Mouse (Mus musculus): Measurements from ENCODE around the gene Smc3.

The Smc3 gene

DNA sequence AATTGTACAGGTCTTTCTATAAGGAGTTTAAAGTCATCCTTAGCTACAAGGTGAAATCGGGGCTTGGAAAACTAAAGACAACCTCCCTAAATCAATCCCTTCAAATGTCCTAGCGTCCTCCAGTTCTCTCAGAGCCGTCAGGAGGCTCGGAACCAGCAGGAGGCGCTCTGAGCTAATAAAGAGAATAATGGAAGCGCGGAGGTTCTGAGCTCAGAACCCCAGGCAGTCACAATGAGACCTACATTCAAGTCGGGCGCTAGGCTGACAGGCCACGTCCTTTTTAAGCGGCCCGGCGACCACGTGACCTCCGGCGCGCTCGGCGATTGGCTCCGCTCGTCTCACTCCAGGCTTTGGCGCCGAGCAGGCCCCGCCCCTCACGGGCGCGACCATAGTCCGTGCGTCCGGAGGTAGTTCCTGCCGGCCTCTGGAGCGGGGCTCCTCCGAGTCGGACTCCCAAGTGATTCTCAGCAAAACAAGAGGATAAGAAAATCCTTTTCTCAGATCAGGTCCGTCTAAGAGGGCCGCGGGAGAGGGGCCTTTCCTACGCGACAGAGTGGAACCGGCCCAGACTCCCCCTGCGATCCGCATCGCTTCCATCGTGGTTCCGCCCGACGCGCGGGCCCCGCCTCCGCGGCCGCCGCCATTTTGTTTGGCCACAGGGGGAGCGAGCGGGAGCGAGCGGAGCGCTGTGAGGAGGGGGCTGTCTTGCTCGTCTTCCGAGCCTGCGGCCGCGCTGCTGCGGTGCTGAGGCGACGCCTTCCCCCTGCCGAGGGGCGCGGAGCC is at the start of gene Smc3:
Gene Smc3, plus strand, starts transcription at position 642 of the 783 bp plus-strand sequence.
- peak; percentile 99 for DNase-seq (ENCODE audit: low spot score)

DNA sequence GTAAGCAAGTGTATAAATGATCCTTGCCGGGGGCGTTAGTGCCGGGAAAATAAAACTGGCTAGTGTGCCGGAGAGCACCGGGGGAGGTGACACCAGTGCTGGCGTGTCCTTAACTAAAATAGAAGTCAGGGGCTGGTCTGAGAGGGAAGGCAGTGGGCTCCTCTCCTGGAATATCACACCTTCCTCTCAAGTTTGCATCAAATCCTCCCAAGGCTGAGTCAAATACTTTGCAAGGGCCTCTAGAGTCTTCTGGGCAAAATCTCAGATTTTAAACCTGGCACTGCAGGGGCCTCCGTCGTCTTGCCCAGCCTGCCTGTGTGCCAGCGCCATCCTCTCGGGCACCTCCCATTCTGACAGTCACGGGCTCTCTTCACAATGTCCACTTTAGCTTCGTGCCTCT is 49.2 kb upstream of the Smc3 start:
- no peak for DNase-seq (ENCODE audit: low spot score)

DNA sequence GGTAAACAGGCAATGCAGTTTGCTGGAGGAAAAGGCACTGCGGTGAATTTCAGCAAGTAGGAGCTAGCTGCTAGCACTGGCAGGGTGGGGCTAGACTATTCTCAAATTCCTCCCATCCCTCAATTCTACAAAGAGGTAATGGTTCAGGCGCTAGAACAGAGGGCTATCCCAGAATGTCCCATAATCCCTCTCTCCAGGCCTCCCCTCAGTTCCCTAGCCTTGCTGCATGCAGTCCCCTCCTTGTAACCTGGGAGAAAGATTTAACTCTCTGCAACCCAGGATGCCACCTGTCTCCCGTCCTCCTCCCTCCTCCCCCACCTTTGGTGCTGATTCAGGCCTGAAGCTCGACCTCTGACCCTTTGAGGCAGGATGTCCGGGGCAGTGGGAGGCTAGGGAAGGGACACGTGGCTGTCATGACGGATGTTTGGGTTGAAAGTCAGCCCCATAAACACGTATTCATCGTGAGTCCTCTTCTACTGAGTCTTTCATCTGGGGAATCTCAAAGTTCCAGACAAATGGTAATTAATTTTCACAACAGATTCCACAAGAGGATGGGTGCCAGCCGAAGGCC is 47.9 kb upstream of the Smc3 start:
- no peak for DNase-seq (ENCODE audit: low spot score)

DNA sequence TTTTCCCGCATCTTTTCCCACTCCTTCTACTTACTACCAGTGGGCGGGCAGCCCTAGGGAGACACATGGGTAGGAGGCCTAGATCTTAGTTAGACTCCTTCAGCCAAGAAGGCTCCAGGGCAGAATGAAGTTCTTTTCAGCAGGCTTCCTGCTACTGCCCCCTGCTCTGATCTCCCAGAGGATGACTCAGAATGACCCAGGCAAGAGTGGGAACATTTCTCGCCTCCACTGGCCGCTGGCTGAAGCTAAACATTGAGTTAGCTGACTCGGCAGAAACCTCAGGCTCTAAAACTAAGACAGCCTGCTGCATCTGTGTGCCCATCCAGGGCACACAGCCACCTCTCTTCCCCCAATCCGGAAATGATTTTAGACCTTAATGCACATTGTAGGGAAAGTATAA is 47.4 kb upstream of the Smc3 start:
- DNase-seq (ENCODE audit: low spot score) = no peak

- DNase-seq (ENCODE audit: low spot score) = no peak
Measured at GRCm38 (mm10) chr19:53554402-53554801, 45.8 kb upstream of the Smc3 start.

GRCm38 (mm10) chr19:53554981-53555616 is 45.1 kb upstream of the Smc3 start:
- DNase-seq (ENCODE audit: low spot score) = no peak

DNA sequence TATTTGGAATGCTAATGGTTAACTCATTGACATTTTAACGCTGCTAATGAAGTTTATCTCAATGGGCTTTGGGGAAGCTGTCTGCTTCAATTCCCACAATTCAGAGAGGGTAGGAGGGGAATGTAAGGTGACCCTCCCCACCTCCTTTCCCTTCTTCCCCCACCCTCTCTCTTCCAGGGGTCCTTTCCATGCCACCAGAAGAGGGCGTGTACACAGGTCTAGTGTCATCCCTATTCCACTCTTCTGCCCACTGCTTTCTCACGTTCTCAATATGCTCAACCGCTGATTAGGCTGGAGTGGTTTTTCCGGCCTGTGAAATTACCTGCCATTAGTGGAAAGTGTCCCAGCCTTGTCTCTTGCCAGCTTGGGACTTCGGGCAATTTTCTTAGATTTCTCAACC is 43.4 kb upstream of the Smc3 start:
- no peak for DNase-seq (ENCODE audit: low spot score)

DNA sequence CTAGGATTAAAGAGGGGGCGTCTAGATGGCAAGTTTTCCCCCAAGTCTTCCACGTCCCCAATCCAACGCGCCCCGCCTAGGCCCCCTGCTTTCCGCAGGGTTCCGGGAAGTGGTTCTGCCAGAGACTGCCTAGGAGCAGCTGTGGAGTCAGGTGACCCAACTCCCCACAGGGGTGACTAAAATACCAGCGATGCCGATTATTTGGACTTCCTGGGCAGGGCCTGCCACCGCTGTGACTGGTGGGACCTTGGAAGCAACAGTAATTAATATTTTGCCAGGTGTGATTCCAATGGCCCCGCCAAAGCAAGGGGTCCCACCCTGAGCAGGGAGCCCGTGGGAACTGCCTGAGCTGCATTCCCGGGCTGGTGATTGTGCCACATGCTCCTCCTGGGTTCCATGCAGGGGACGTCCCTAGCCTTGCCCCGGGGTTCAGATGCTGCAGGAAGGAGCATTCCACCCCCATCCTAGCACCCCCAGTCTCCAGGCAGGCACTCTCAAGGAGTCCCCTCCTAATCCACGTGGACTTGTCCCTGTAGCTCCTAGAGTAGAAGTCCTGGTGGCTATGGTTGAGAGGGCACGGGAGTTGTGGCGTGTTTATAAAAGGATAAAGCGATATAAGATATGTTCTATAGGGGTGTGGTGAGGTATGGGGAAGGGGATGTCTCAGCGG is 42.8 kb upstream of the Smc3 start:
- no peak for DNase-seq (ENCODE audit: low spot score)

GRCm38 (mm10) chr19:53560436-53560835 is 39.8 kb upstream of the Smc3 start:
- DNase-seq (ENCODE audit: low spot score) = no peak

DNA sequence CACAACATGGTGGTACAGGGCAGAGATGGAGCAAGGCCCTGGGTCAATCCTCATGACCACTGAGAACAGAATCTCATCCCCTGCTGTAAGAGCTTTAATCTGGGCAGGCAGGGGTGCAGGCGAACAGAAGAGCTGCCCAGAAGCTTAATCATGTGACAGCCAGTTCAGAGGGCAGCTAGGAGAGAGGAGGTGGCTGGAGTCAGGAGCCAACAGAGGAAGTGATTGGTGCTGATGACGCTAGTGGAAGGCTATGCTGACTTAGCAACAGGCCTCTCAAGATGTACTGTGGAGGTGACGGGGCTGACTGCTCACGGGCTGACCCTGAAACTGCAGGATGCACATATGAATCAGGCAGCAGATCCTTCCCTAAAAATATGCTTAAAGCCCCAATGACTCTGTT is 36.0 kb upstream of the Smc3 start:
- peak; percentile 29 for DNase-seq (ENCODE audit: low spot score)

DNA sequence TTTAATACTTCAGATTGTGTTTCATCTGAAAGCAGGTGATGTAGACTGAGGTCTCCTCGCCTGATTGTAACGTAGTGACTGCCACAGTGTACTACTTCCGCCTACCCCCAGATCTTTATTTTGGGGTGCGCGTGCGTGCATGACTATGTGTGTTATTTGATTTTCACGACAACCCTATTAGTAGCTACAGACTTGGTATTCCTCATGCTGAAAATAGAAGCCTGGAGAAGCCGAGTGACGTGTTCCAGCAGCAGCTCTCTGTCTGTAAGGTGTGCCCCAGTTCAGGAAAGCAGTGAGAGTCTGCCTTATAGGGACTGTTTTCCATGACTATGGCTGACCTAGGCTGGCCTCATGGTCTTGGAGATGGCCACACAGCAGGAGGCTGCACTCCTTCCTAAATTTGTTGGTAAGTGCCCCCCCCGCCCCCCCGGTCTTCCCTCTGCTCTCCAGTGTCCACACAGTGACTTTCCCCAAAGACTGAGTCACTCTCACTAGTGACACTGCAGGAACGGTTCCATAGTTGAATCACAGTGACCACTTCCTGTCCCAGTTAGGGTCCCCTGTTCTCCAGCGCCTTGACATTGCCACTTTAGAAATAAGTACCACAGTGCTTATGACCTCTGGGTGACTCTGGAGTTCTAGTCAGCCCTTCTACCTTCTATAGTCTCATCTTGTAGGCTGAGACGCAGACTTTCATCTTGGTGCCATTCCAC is 34.5 kb upstream of the Smc3 start:
- no peak for DNase-seq (ENCODE audit: low spot score)

GRCm38 (mm10) chr19:53567864-53568263 is 32.3 kb upstream of the Smc3 start:
- peak; percentile 29 for DNase-seq (ENCODE audit: low spot score)

- DNase-seq (ENCODE audit: low spot score) = no peak
Measured at GRCm38 (mm10) chr19:53568553-53568952, 31.6 kb upstream of the Smc3 start.

GRCm38 (mm10) chr19:53571056-53571455 is 29.1 kb upstream of the Smc3 start:
- DNase-seq (ENCODE audit: low spot score) = no peak

DNA sequence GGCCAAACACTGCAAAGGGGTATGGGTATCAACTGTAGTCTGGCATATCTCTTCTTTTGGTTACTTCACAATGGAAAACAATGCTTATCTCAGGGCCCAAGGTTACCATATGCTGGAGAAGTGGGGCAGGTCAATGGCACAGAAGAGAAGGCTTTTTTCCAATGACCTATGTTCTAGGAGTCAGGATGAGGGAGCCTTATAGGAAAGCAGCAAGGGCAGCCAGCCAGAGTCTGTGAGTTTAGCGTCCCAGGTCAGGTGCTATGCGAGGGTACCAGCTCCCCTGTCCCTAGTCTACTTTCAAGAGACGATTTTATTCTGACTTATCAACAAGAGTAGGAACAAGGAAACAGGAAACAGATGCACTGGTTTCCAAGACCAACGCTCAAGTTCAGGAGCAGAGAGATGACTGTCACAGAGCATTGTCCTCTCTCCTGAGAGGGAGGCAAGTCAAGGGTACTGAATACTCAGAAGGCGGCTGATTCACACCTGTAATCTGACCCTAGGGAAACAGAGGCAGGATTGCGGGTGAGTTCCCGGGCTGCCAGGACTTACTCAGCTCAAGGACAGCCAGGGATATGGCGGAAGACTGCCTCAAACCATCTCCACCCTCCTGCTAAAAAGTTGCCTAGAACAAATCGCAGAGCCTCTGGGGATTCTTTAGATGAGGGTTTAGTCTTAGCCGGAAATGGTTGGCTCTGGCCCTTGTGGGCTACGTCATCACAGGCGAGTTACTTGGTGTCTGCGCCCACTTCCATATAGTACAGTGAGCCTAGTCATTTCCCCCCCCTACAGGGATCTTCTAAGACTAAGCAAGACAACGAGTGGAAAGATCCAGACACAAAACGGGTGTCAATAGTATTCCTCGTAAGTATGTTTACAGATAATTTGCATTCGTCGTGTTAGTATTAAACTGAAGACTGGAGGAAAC is 28.4 kb upstream of the Smc3 start:
- DNase-seq (ENCODE audit: low spot score) = no peak

DNA sequence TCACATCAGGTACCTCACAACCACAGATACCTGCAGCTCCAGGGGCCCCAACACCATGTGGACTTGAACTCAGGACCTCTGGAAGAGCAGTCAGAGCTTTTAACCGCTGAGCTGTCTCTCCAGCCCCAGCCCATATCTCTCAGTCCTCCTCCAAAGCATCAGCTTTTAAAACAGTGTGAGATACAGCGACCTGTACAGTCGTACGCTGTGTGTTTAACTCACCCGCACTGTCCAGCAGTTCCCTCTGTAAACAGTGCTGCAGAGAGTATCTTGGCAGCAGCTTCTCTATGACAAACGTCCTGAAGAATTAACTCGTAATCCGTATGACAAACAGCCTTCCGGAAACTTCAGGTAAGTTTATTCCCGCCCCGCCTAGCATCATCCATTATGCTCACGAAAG is 27.6 kb upstream of the Smc3 start:
- DNase-seq (ENCODE audit: low spot score) = no peak

GRCm38 (mm10) chr19:53573151-53573550 is 27.0 kb upstream of the Smc3 start:
- no peak for DNase-seq (ENCODE audit: low spot score)

DNA sequence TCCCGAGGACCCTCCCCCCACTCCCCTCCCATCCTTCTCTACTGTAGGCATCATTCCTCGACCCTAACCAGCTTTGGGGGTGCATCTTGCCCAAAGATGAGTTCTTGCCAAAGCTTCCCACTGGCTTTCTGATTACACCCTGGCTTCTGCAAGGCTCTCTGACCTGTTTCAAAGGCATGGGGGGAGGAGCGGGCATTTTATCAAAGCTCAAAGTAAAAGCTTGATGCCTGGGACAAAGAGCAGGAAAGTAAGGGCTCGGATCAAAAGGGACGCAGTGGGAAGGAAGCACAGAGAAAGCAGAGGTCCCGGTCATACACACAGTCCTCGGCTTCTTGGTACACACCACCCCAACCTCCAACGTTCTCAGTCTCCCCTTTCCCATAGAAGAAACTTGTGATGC is 26.1 kb upstream of the Smc3 start:
- DNase-seq (ENCODE audit: low spot score) = no peak

DNA sequence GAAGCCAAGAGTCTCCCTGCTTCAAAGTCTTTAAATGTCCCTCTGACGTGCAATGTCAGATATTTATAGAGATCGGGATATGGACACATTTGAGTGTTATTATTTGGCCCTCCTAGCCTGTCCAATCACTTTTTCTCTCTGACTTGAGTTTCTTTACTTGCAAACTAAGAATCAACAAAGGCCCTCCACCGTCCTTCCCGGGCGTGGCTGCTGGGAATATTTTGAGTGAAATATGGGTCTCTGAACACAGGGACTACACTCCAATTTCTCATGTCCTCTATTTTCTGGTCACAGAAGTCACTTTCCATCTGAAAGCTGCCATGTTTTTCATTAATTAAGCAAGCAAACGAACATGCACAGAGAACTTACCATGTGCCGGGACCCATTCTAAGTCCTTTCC is 25.7 kb upstream of the Smc3 start:
- DNase-seq (ENCODE audit: low spot score) = no peak

DNA sequence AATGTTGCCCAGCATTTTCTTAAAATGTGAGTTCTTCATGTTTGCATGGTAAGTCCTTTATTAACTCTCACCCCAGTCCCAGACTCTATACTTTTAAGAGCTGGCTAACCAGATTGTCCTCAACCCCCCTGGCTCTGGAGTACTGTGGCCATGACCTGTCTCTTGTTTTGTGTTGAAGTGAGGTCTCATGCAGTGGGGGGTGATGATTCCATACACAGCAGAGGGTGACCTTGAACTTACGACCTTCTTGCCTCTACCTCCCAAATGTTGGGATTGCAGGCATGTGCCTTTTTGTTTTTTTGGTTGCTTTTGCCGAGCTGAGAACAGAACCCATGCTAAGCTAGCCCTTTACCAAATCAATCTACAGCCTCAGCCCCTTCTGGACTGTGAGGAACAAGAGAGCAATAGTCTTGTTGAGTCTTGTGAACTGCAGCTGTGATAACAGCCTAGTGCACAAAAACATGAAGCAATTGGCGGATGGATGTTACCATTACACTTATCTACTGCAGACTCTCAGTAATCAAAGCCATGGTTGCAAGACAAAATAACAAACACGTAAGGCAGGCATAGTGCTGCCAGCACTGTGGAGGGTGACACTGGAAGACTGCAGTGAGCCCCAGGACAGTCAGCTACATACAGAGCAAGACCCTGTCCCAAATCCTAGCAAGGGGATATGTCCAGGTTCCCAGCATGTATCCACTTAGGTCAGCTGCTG is 24.7 kb upstream of the Smc3 start:
- no peak for DNase-seq (ENCODE audit: low spot score)

DNA sequence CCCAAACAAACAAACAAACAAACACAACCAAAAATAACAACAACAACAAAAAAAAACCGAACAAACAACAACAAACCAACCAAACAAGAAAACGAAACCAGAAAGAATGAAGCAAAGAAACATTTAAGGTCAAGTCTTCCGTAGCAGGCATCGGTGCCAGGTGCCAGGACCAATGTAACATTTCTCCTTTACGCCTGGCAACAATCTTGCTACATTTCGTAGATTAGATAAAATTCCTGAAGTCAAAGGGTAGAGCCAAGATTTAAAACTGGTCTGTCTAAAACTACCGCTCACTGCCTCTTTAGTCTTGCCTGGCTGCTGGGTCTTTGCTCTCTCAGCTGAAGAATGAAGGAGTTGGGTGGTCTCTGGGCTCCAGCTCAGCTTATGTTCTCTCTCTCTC is 24.1 kb upstream of the Smc3 start:
- DNase-seq (ENCODE audit: low spot score) = no peak

Measured in testis, postnatal 10 days (tissue).